Mouse (Mus musculus): ENCODE data around the gene Itpr1. TPM values are rescaled to one million over a fixed set of nuclear protein-coding genes. Genes with fewer than 3 reads are reported as not detected.

The Itpr1 gene
- total RNA-seq, 2 experiments from 2014 or later = 57.3 to 63.4 TPM

GRCm38 (mm10) chr6:108424749-108425584, 212.1 kb downstream of the Itpr1 start:
- intact Hi-C loops (cut with DNase I) = loop anchor here (2.0 to 10.0 kb wide), 2 partner anchors 110 to 238 kb away; no protein-coding TSS in a partner anchor
- no peak for DNase-seq

- intact Hi-C loops (cut with DNase I) = loop anchor here (2.0 to 10.0 kb wide), 2 partner anchors 108 to 144 kb away; no protein-coding TSS in a partner anchor
- DNase-seq = peak; percentile 87 to 90
These were observed 213.9 kb downstream of the Itpr1 start for GRCm38 (mm10) chr6:108426789-108427188.

- DNase-seq = no peak
- intact Hi-C loops (cut with DNase I) = loop anchor here (10.0 kb wide), 1 partner anchor 106 kb away; no protein-coding TSS in a partner anchor
These were observed 215.5 kb downstream of the Itpr1 start for GRCm38 (mm10) chr6:108428383-108428782.

- intact Hi-C loops (cut with DNase I) = loop anchor here (10.0 kb wide), 1 partner anchor 105 kb away; no protein-coding TSS in a partner anchor
- DNase-seq = no peak
These were observed 217.1 kb downstream of the Itpr1 start for GRCm38 (mm10) chr6:108429950-108430349.

GRCm38 (mm10) chr6:108431193-108431592, 218.3 kb downstream of the Itpr1 start:
- no peak for DNase-seq
- intact Hi-C loops (cut with DNase I) = no loop called here

GRCm38 (mm10) chr6:108432836-108433235, 219.9 kb downstream of the Itpr1 start:
- no peak for DNase-seq
- intact Hi-C loops (cut with DNase I) = no loop called here

- intact Hi-C loops (cut with DNase I) = no loop called here
- DNase-seq = no peak
These were observed 221.9 kb downstream of the Itpr1 start for GRCm38 (mm10) chr6:108434816-108435215.

GRCm38 (mm10) chr6:108435467-108435866, 222.6 kb downstream of the Itpr1 start:
- intact Hi-C loops (cut with DNase I) = no loop called here

GRCm38 (mm10) chr6:108436608-108437007, 223.7 kb downstream of the Itpr1 start:
- DNase-seq = no peak
- intact Hi-C loops (cut with DNase I) = no loop called here

More at GRCm38 (mm10) chr6:108435467-108435866, 222.6 kb downstream of the Itpr1 start:
- no peak for DNase-seq

- intact Hi-C loops (cut with DNase I) = no loop called here
- no peak for DNase-seq
These were observed 228.4 kb downstream of the Itpr1 start for GRCm38 (mm10) chr6:108441290-108441689.

GRCm38 (mm10) chr6:108442291-108442690, 229.4 kb downstream of the Itpr1 start:
- intact Hi-C loops (cut with DNase I) = no loop called here
- no peak for DNase-seq

- no peak for DNase-seq
- intact Hi-C loops (cut with DNase I) = no loop called here
These were observed 231.5 kb downstream of the Itpr1 start for GRCm38 (mm10) chr6:108444435-108444834.

GRCm38 (mm10) chr6:108445006-108445405, 232.1 kb downstream of the Itpr1 start:
- intact Hi-C loops (cut with DNase I) = no loop called here
- no peak for DNase-seq

GRCm38 (mm10) chr6:108446766-108447165, 233.9 kb downstream of the Itpr1 start:
- no peak for DNase-seq
- intact Hi-C loops (cut with DNase I) = no loop called here

GRCm38 (mm10) chr6:108447179-108447845, 234.4 kb downstream of the Itpr1 start:
- intact Hi-C loops (cut with DNase I) = no loop called here
- peak; percentile 23 to 30 for DNase-seq

GRCm38 (mm10) chr6:108448016-108448735, 235.3 kb downstream of the Itpr1 start:
- intact Hi-C loops (cut with DNase I) = no loop called here
- DNase-seq = peak; percentile 22 to 33

- intact Hi-C loops (cut with DNase I) = no loop called here
- no peak for DNase-seq
These were observed 236.0 kb downstream of the Itpr1 start for GRCm38 (mm10) chr6:108448864-108449263.

- intact Hi-C loops (cut with DNase I) = no loop called here
- DNase-seq = no peak
These were observed 238.6 kb downstream of the Itpr1 start for GRCm38 (mm10) chr6:108451536-108451935.

GRCm38 (mm10) chr6:108453618-108454017, 240.7 kb downstream of the Itpr1 start:
- intact Hi-C loops (cut with DNase I) = no loop called here
- DNase-seq = no peak

- intact Hi-C loops (cut with DNase I) = no loop called here
- DNase-seq = no peak
These were observed 241.4 kb downstream of the Itpr1 start for GRCm38 (mm10) chr6:108454061-108454891.

All from heart, postnatal 14 days (tissue).